Mouse (Mus musculus) MEL (cell line): ENCODE results near the gene Vangl1. TPM values are rescaled to one million over a fixed set of nuclear protein-coding genes. Genes with fewer than 3 reads are reported as not detected.

Experiments
- DNase-seq: peaks from one replicate; pipeline ENCODE4 v3.0.0; 2011; ENCODE audit warnings: low read depth, low spot score
- H3K27ac ChIP-seq: 2 replicates; pipeline ENCODE4 v1.5.1; 2012; ENCODE audit warnings: low read depth, mild to moderate bottlenecking, control low read depth, low read length, moderate library complexity; ENCODE audit not compliant: control insufficient read depth
- H3K27me3 ChIP-seq, 2 experiments: fragments of 150-350 bp in 1 of 2; sonication (generic) in 1 of 2; 2 replicates each; pipeline ENCODE4 v1.6.1; 2012; ENCODE audit warnings: low read length in 2 of 2, mild to moderate bottlenecking in 2 of 2, improper control_type of control experiment in 1 of 2, moderate library complexity in 1 of 2; ENCODE audit not compliant: insufficient read depth in 2 of 2, control insufficient read depth in 1 of 2
- H3K36me3 ChIP-seq, 2 experiments: 2 replicates each; pipeline ENCODE4 v1.6.1; 2012 to 2014; ENCODE audit warnings: low read length in 2 of 2, improper control_type of control experiment in 1 of 2, inconsistent platforms in 1 of 2, mild to moderate bottlenecking in 1 of 2; ENCODE audit not compliant: insufficient read depth in 2 of 2, control insufficient read depth in 1 of 2
- H3K4me1 ChIP-seq, 2 experiments: fragments of 150-350 bp in 1 of 2; sonication (generic) in 1 of 2; 2 replicates each; pipeline ENCODE4 v1.6.1; 2012; ENCODE audit warnings: low read length in 2 of 2, improper control_type of control experiment in 1 of 2, mild to moderate bottlenecking in 1 of 2; ENCODE audit not compliant: insufficient read depth in 2 of 2, control insufficient read depth in 1 of 2
- H3K4me3 ChIP-seq, 2 experiments: fragments of 150-350 bp in 1 of 2; sonication (generic) in 1 of 2; 2 replicates each; pipeline ENCODE4 v1.5.1; 2012; ENCODE audit warnings: low read depth in 2 of 2, low read length in 2 of 2, mild to moderate bottlenecking in 2 of 2, moderate library complexity in 2 of 2, control low read depth in 1 of 2, improper control_type of control experiment in 1 of 2; ENCODE audit not compliant: control insufficient read depth in 1 of 2, insufficient read depth in 1 of 2
- H3K79me2 ChIP-seq: 2 replicates; pipeline ENCODE4 v1.6.1; 2012; ENCODE audit warnings: mild to moderate bottlenecking, low read length, moderate library complexity; ENCODE audit not compliant: control insufficient read depth, poor library complexity, insufficient read depth
- H3K9ac ChIP-seq: 2 replicates; pipeline ENCODE4 v1.6.1; 2012; ENCODE audit warnings: low read depth, mild to moderate bottlenecking, control low read depth, low read length, moderate library complexity; ENCODE audit not compliant: control insufficient read depth, poor library complexity, severe bottlenecking
- H3K9me3 ChIP-seq: fragments of 150-350 bp; sonication (generic); replicated peaks from 2 replicates; pipeline ENCODE4 v1.6.1; 2012; ENCODE audit warnings: mild to moderate bottlenecking, low read length, improper control_type of control experiment, moderate library complexity; ENCODE audit not compliant: insufficient read depth
- BHLHE40 ChIP-seq: IDR thresholded peaks from 2 replicates; pipeline ENCODE4 v1.6.1; 2012; ENCODE audit warnings: low read depth, mild to moderate bottlenecking, inconsistent platforms, low read length, improper control_type of control experiment, borderline replicate concordance
- CHD1 ChIP-seq: IDR thresholded peaks from 2 replicates; pipeline ENCODE4 v1.6.1; 2012; ENCODE audit warnings: low read depth, mild to moderate bottlenecking, inconsistent platforms, low read length, improper control_type of control experiment
- CTCF ChIP-seq, 3 experiments: IDR thresholded peaks in 2 of 3; conservative IDR thresholded peaks in 1 of 3; 2 replicates each; pipeline ENCODE4 v1.5.1; 2011 to 2012; ENCODE audit warnings: low read length in 3 of 3, low read depth in 2 of 3, mild to moderate bottlenecking in 2 of 3, improper control_type of control experiment in 1 of 3, inconsistent platforms in 1 of 3, mixed read lengths in 1 of 3, moderate library complexity in 1 of 3; ENCODE audit not compliant: control insufficient read depth in 1 of 3, insufficient read depth in 1 of 3, poor library complexity in 1 of 3, severe bottlenecking in 1 of 3
- ELF1 ChIP-seq: IDR thresholded peaks from 2 replicates; pipeline ENCODE4 v1.6.1; 2014; ENCODE audit warnings: low read depth, mild to moderate bottlenecking, inconsistent platforms, low read length, improper control_type of control experiment, moderate library complexity
- EP300 ChIP-seq, 2 experiments: IDR thresholded peaks; 2 replicates each; pipeline ENCODE4 v1.6.1; 2011; ENCODE audit warnings: improper control_type of control experiment in 2 of 2, low read length in 2 of 2, low read depth in 1 of 2, mild to moderate bottlenecking in 1 of 2
- GABPA ChIP-seq: IDR thresholded peaks from 2 replicates; pipeline ENCODE4 v1.6.1; 2012; ENCODE audit warnings: low read depth, mild to moderate bottlenecking, inconsistent platforms, low read length, improper control_type of control experiment, moderate library complexity
- GATA1 ChIP-seq: IDR thresholded peaks from 2 replicates; pipeline ENCODE4 v1.6.1; 2011; ENCODE audit warnings: low read depth, low read length, improper control_type of control experiment
- KAT2A ChIP-seq: conservative IDR thresholded peaks from 2 replicates; pipeline ENCODE4 v1.6.1; 2012; ENCODE audit warnings: low read depth, low read length, improper control_type of control experiment, inconsistent platforms
- MAFK ChIP-seq: IDR thresholded peaks from 2 replicates; pipeline ENCODE4 v1.6.1; 2011; ENCODE audit warnings: low read depth, mild to moderate bottlenecking, low read length, improper control_type of control experiment, borderline replicate concordance
- MAX ChIP-seq: IDR thresholded peaks from 2 replicates; pipeline ENCODE4 v1.6.1; 2011; ENCODE audit warnings: low read length, improper control_type of control experiment
- MAZ ChIP-seq: IDR thresholded peaks from 2 replicates; pipeline ENCODE4 v1.6.1; 2012; ENCODE audit warnings: low read depth, mild to moderate bottlenecking, inconsistent platforms, low read length, improper control_type of control experiment
- MEF2A ChIP-seq: IDR thresholded peaks from 2 replicates; pipeline ENCODE4 v1.6.1; 2014; ENCODE audit warnings: low read depth, mild to moderate bottlenecking, inconsistent platforms, low read length, improper control_type of control experiment; ENCODE audit not compliant: poor library complexity, insufficient replicate concordance, severe bottlenecking; ENCODE audit errors: extremely low read depth
- MXI1 ChIP-seq: IDR thresholded peaks from 2 replicates; pipeline ENCODE4 v1.6.1; 2011; ENCODE audit warnings: mild to moderate bottlenecking, low read depth, low read length, improper control_type of control experiment
- NELFE ChIP-seq: IDR thresholded peaks from 2 replicates; pipeline ENCODE4 v1.6.1; 2011; ENCODE audit warnings: low read depth, low read length, improper control_type of control experiment
- NRF1 ChIP-seq: IDR thresholded peaks from 2 replicates; pipeline ENCODE4 v1.6.1; 2014; ENCODE audit warnings: low read depth, mild to moderate bottlenecking, inconsistent platforms, low read length, improper control_type of control experiment, moderate library complexity; ENCODE audit not compliant: poor library complexity, insufficient read depth, severe bottlenecking
- RAD21 ChIP-seq: IDR thresholded peaks from 2 replicates; pipeline ENCODE4 v1.6.1; 2011; ENCODE audit warnings: mild to moderate bottlenecking, low read depth, low read length, improper control_type of control experiment
- SIN3A ChIP-seq: IDR thresholded peaks from 2 replicates; pipeline ENCODE4 v1.6.1; 2012; ENCODE audit warnings: low read length, improper control_type of control experiment, inconsistent platforms
- TAL1 ChIP-seq: IDR thresholded peaks from 2 replicates; pipeline ENCODE4 v1.6.1; 2012; ENCODE audit warnings: mild to moderate bottlenecking, inconsistent platforms, low read length, moderate library complexity, mixed read lengths
- TBP ChIP-seq: IDR thresholded peaks from 2 replicates; pipeline ENCODE4 v1.8.0; 2011; ENCODE audit warnings: low read depth, low read length, improper control_type of control experiment
- UBTF ChIP-seq: IDR thresholded peaks from 2 replicates; pipeline ENCODE4 v1.6.1; 2012; ENCODE audit warnings: low read depth, mild to moderate bottlenecking, inconsistent platforms, low read length, improper control_type of control experiment, moderate library complexity, borderline replicate concordance; ENCODE audit not compliant: insufficient read depth
- USF2 ChIP-seq, 2 experiments: IDR thresholded peaks; 2 replicates each; pipeline ENCODE4 v1.6.1; 2011 to 2012; ENCODE audit warnings: improper control_type of control experiment in 2 of 2, low read length in 2 of 2, borderline replicate concordance in 1 of 2, inconsistent platforms in 1 of 2, low read depth in 1 of 2, mild to moderate bottlenecking in 1 of 2; ENCODE audit not compliant: insufficient read depth in 1 of 2
- ZMIZ1 ChIP-seq: IDR thresholded peaks from 2 replicates; pipeline ENCODE4 v1.6.1; 2012; ENCODE audit warnings: low read depth, mild to moderate bottlenecking, inconsistent platforms, low read length, improper control_type of control experiment, moderate library complexity
- polyA plus RNA-seq, 2 experiments: library from polyadenylated mRNA; stranded (reverse) in 1 of 2; unstranded in 1 of 2; fragments of >175 nt in 1 of 2; fragments of >200 nt in 1 of 2; gene quantifications; 2 replicates each; pipeline versions ENCODE4 v1.2.1 to v1.2.4; 2012; ENCODE audit warnings: low replicate concordance in 2 of 2, low read depth in 1 of 2; ENCODE audit not compliant: insufficient read length in 2 of 2, insufficient read depth in 1 of 2, missing spikeins in 1 of 2
- total RNA-seq: library from RNA; depleted of rRNA; stranded (reverse); fragments of 300-350 nt; gene quantifications from 2 replicates; pipeline ENCODE4 v1.2.3, GENCODE M21; 2012

Vangl1 gene
- total and polyA plus RNA-seq, 3 experiments, result 6.5 to 15.1 TPM; not detected in 1

DNA sequence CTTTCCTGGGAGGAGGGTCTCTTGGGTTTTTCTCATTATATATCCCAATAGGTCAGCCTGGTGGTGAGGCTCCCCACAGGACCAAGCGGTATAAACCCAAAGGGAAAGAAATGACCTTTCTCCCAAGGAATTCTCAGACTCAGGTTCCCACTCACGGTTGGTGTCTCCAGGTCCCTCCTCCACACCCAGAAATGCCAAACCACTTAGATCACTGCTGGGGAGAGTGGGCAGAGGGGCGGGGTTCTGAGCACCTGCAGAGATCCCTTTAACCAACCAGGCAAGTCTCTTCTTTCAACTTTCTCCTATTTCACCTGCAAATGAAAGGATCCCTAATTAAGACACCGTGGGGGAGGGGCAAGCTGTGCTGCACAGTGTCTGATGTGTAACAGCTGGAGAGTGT is 51.6 kb downstream of the Vangl1 start:
- Histone ChIP-seq H3K27ac (no peak overlapping the region), H3K79me2 (no peaks in the 10 kb centered on the region), H3K4me3 (no peak overlapping the region)

DNA sequence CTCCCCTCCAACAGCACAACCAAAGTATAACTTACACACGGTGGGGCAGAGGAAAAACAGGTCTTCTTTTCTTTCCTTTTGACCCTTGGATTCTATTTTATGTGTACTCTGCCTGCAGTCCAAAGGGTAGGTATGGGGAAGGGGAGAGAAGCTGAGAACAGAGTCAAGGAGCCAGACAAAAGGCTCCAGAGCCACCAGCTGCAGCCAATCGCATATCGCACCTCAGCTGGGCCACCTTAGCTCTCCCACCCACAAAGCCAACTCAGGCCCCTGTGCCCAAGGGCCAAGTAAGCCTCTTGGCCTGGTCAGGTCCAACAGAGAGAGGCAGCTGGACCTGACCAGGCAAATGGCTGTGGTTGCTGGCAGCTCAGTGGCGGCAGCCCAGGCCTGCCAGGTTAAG is 52.0 kb downstream of the Vangl1 start:
- Histone ChIP-seq H3K4me3 (no peak overlapping the region), H3K79me2 (no peaks in the 10 kb centered on the region), H3K27ac (no peak overlapping the region), H3K4me1 (no peaks in the 10 kb centered on the region), H3K9me3 (no peaks in the 10 kb centered on the region), H3K27me3 (no peaks in the 10 kb centered on the region), H3K9ac (no peak overlapping the region), H3K36me3 (no peaks in the 10 kb centered on the region)
- DNase-seq, result no peak
- no peak for TF ChIP-seq TAL1
- no peak for TF ChIP-seq MEF2A
- no peak for TF ChIP-seq GATA1
- TF ChIP-seq MAZ, result no peak
- no peak for TF ChIP-seq MAFK
- TF ChIP-seq UBTF, result no peak
- no peak for TF ChIP-seq ELF1
- TF ChIP-seq USF2 (IDR thresholded peaks at IDR 0.05; ENCODE audit: borderline replicate concordance in 1 of 2, insufficient read depth in 1 of 2, low read depth in 1 of 2, low read length in 2 of 2), result no peak
- TF ChIP-seq ZMIZ1, result no peak
- no peak for TF ChIP-seq NRF1
- no peak for TF ChIP-seq KAT2A
- TF ChIP-seq CHD1, result no peak
- TF ChIP-seq, all 39 proteins: peak for 0

More for the DNA sequence above, 51.6 kb downstream of the Vangl1 start:
- H3K9me3 ChIP-seq, result no peaks in the 10 kb centered on the region
- H3K4me1 ChIP-seq, result no peaks in the 10 kb centered on the region
- no peak overlapping the region for H3K9ac ChIP-seq
- H3K36me3 ChIP-seq, result no peaks in the 10 kb centered on the region
- TF ChIP-seq MAX, result no peak
- TF ChIP-seq SIN3A, result no peak
- TF ChIP-seq NELFE, result no peak
- no peak for TF ChIP-seq MXI1
- no peak for TF ChIP-seq EP300 (IDR thresholded peaks at IDR 0.05; ENCODE audit: low read depth in 1 of 2, low read length in 2 of 2)
- TF ChIP-seq RAD21, result no peak
- no peak for TF ChIP-seq TBP
- no peak for TF ChIP-seq NRF1
- no peak for TF ChIP-seq CTCF (IDR thresholded peaks at IDR 0.05 in 2 of 3, conservative IDR thresholded peaks at IDR 0.05 in 1 of 3; ENCODE audit: control insufficient read depth in 1 of 3, insufficient read depth in 1 of 3, low read depth in 2 of 3, low read length in 3 of 3, poor library complexity in 1 of 3, severe bottlenecking in 1 of 3)
- no peak for TF ChIP-seq MEF2A
- TF ChIP-seq MAFK, result no peak
- TF ChIP-seq GATA1, result no peak
- TF ChIP-seq BHLHE40, result no peak
- TF ChIP-seq GABPA, result no peak
- no peak for TF ChIP-seq ZMIZ1
- no peak for TF ChIP-seq KAT2A
- H3K27me3 ChIP-seq, result no peaks in the 10 kb centered on the region
- no peak for DNase-seq
